Mouse (Mus musculus): ENCODE measurements at regions not wholly inside any gene's neighbourhood (a gene's known extent, or its start where the extent isn't known, plus 50 kb on each side); places are given as distances from the start of the nearest gene placed in this dataset.

DNA sequence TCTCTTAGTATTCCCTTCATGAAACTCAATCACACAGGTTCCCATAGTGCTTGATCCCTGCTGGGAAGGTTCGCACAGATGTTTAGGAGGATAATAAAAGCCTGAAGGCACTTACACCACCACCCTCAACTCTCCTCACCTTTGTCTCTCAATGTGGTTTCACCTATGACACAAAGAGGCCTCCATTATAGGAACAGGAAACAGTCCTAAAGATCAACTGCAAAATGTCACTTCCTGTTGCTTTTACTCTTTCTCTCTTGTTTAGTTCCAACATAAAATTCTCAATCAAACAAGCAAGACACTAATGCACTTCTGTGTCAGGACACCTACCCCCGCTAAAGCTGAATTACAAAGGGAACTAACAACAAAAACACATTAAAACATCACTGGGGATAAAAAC, 50.3 kb upstream of the Hif1a start:
- DNase-seq (ENCODE audit: extremely low read depth): no peak
- in situ Hi-C loops (cut with MboI; ENCODE audit: low pct_ligation_motif_present, low pct_unique_long_range_greater_than_20kb, low sequenced_read_pairs): no loop called here
- H3K4me3 ChIP-seq (replicated peaks in 1 of 3; ENCODE audit: low read depth in 2 of 3, low read length in 2 of 3, poor library complexity in 1 of 3): no peak overlapping the region
- H3K9ac ChIP-seq (ENCODE audit: insufficient read depth, low read depth): no peak overlapping the region
- no peaks in the 10 kb centered on the region for H3K27me3 ChIP-seq (replicated peaks)
- no peaks in the 10 kb centered on the region for H3K79me2 ChIP-seq (replicated peaks; ENCODE audit: control insufficient read depth, extremely low read depth, insufficient read depth, poor library complexity, severe bottlenecking)
- no peak for TF ChIP-seq MYC (IDR thresholded peaks at IDR 0.05; ENCODE audit: low read depth, low read length)
- no peak for TF ChIP-seq RAD21 (IDR thresholded peaks at IDR 0.05; ENCODE audit: low read depth, low read length)
- no peak for TF ChIP-seq PAX5 (IDR thresholded peaks at IDR 0.05; ENCODE audit: low read length)
- no peak for TF ChIP-seq CTCF (conservative IDR thresholded peaks at IDR 0.05 in 1 of 2, IDR thresholded peaks at IDR 0.05 in 1 of 2; ENCODE audit: low read depth in 2 of 2, low read length in 2 of 2)
- no peak for TF ChIP-seq ZNF384 (IDR thresholded peaks at IDR 0.05; ENCODE audit: low read depth, low read length)
- no peak for TF ChIP-seq JUN (IDR thresholded peaks at IDR 0.05; ENCODE audit: insufficient read depth, low read depth, low read length)
- no peak for TF ChIP-seq ETS1 (conservative IDR thresholded peaks at IDR 0.05; ENCODE audit: low read depth, low read length)
- no peak for TF ChIP-seq USF1 (IDR thresholded peaks at IDR 0.05; ENCODE audit: low read depth, low read length)
- TF ChIP-seq POLR2A (IDR thresholded peaks at IDR 0.05; ENCODE audit: low read depth, low read length): no peak
- TF ChIP-seq BHLHE40 (IDR thresholded peaks at IDR 0.05; ENCODE audit: low read depth, low read length): no peak
- TF ChIP-seq POLR2AphosphoS2 (IDR thresholded peaks at IDR 0.05; ENCODE audit: low read depth, low read length): no peak
- TF ChIP-seq USF2 (conservative IDR thresholded peaks at IDR 0.05; ENCODE audit: low read depth, low read length): no peak
- TF ChIP-seq CHD2 (IDR thresholded peaks at IDR 0.05; ENCODE audit: low read length): no peak
- no peak for TF ChIP-seq MAX (IDR thresholded peaks at IDR 0.05; ENCODE audit: low read length)
- TF ChIP-seq CHD1 (IDR thresholded peaks at IDR 0.05; ENCODE audit: low read depth, low read length): no peak
- no peak for TF ChIP-seq ZMIZ1 (IDR thresholded peaks at IDR 0.05; ENCODE audit: low read depth, low read length)
- TF ChIP-seq MAZ (IDR thresholded peaks at IDR 0.05; ENCODE audit: low read depth, low read length): no peak
- H3K4me1 ChIP-seq (ENCODE audit: control insufficient read depth in 1 of 2, insufficient read depth in 2 of 2): no peaks in the 10 kb centered on the region
- H3K9me3 ChIP-seq (replicated peaks; ENCODE audit: low read length): no peaks in the 10 kb centered on the region
- H3K27ac ChIP-seq (ENCODE audit: insufficient read depth, low read depth): no peak overlapping the region
- no peaks in the 10 kb centered on the region for H3K36me3 ChIP-seq (replicated peaks in 1 of 2; ENCODE audit: control insufficient read depth in 1 of 2, insufficient read depth in 1 of 2, low read length in 1 of 2)
- dilution Hi-C loops (cut with MboI; ENCODE audit: extremely low pct_ligation_motif_present, extremely low pct_unique_long_range_greater_than_20kb, low sequenced_read_pairs): no loop called here
- H3K4me2 ChIP-seq (ENCODE audit: insufficient read depth, low read depth, poor library complexity, severe bottlenecking): no peak overlapping the region

Data from CH12.LX (cell line).